Mouse (Mus musculus) right cerebral cortex, postnatal 14 days (tissue): Measurements from ENCODE around the gene Fggy.

Experiments
- DNase-seq: peaks from one replicate; pipeline ENCODE4 v3.0.0; 2022

Gene Fggy

GRCm38 (mm10) chr4:95557333-95557956 is at the start of gene Fggy:
Fggy (plus strand) TSS chr4:95557507.
- peak; percentile 94 for DNase-seq

GRCm38 (mm10) chr4:95507946-95508311 is 49.4 kb upstream of the Fggy start:
- DNase-seq: no peak

- no peak for DNase-seq
Measured at GRCm38 (mm10) chr4:95518382-95518781, 38.9 kb upstream of the Fggy start.

GRCm38 (mm10) chr4:95519975-95520642 is 37.2 kb upstream of the Fggy start:
- no peak for DNase-seq

- DNase-seq: no peak
Measured at GRCm38 (mm10) chr4:95520643-95521032, 36.7 kb upstream of the Fggy start.

- no peak for DNase-seq
Measured at GRCm38 (mm10) chr4:95526588-95526987, 30.7 kb upstream of the Fggy start.

- no peak for DNase-seq
Measured at GRCm38 (mm10) chr4:95530757-95531156, 26.6 kb upstream of the Fggy start.

- no peak for DNase-seq
Measured at GRCm38 (mm10) chr4:95533946-95534345, 23.4 kb upstream of the Fggy start.

GRCm38 (mm10) chr4:95541382-95542038 is 15.8 kb upstream of the Fggy start:
- no peak for DNase-seq

- DNase-seq: no peak
Measured at GRCm38 (mm10) chr4:95542039-95542790, 15.1 kb upstream of the Fggy start.

- DNase-seq: no peak
Measured at GRCm38 (mm10) chr4:95543529-95543928, 13.8 kb upstream of the Fggy start.

- no peak for DNase-seq
Measured at GRCm38 (mm10) chr4:95556663-95557332, 509 bp upstream of the Fggy start.

GRCm38 (mm10) chr4:95558271-95558888 is 1.1 kb downstream of the Fggy start:
- DNase-seq: peak; percentile 10

GRCm38 (mm10) chr4:95571621-95572020 is 14.3 kb downstream of the Fggy start:
- DNase-seq: no peak

GRCm38 (mm10) chr4:95573704-95574103 is 16.4 kb downstream of the Fggy start:
- no peak for DNase-seq

- DNase-seq: no peak
Measured at GRCm38 (mm10) chr4:95575411-95575911, 18.2 kb downstream of the Fggy start.

- no peak for DNase-seq
Measured at GRCm38 (mm10) chr4:95579183-95579582, 21.9 kb downstream of the Fggy start.

- no peak for DNase-seq
Measured at GRCm38 (mm10) chr4:95584107-95584762, 26.9 kb downstream of the Fggy start.

GRCm38 (mm10) chr4:95586274-95587001 is 29.1 kb downstream of the Fggy start:
- DNase-seq: no peak

- DNase-seq: no peak
Measured at GRCm38 (mm10) chr4:95588722-95589283, 31.5 kb downstream of the Fggy start.

- DNase-seq: no peak
Measured at GRCm38 (mm10) chr4:95590878-95591277, 33.6 kb downstream of the Fggy start.
